Mouse (Mus musculus) large intestine, adult 2 months (tissue): ENCODE data around the gene Pcsk7. TPM values are rescaled to one million over a fixed set of nuclear protein-coding genes. Genes with fewer than 3 reads are reported as not detected.

ENCODE experiments used
- DNase-seq: peaks from one replicate; pipeline ENCODE4 v3.0.0-alpha.2; 2012; ENCODE audit warnings: low read depth, low spot score
- WGBS: fragments of 180-500 bp; shearing (Covaris S2); methylation state at CpG from one replicate; pipeline ENCODE4 v1.1.7; 2018; 5-methylcytosine and 5-hydroxymethylcytosine counted together
- polyA plus RNA-seq: library from polyadenylated mRNA; depleted of rRNA; stranded (reverse); fragments of >200 nt; gene quantifications from 2 replicates; pipeline ENCODE4 v1.2.3, GENCODE M21; 2012; rRNA removed

The Pcsk7 gene
- polyA plus RNA-seq, 1 experiment: 30.9 TPM

GRCm38 (mm10) chr9:45958023-45958670 is 51.9 kb downstream of the Pcsk7 start:
- 62% methylated on average over 7 of the region's 7 CpGs for WGBS
- DNase-seq: no peak

GRCm38 (mm10) chr9:45958851-45959250 is 52.6 kb downstream of the Pcsk7 start:
- WGBS: 66% methylated on average over 4 of the region's 4 CpGs
- no peak for DNase-seq

- WGBS: 69% methylated on average over 7 of the region's 7 CpGs
- no peak for DNase-seq
Observed at GRCm38 (mm10) chr9:45959661-45960060, 53.4 kb downstream of the Pcsk7 start.

- DNase-seq: no peak
- WGBS: 64% methylated on average over 2 of the region's 2 CpGs
Observed at GRCm38 (mm10) chr9:45961855-45962254, 55.6 kb downstream of the Pcsk7 start.

GRCm38 (mm10) chr9:45963577-45963976 is 57.3 kb downstream of the Pcsk7 start:
- no peak for DNase-seq
- 80% methylated on average over 6 of the region's 6 CpGs for WGBS

- no peak for DNase-seq
- 68% methylated on average over 2 of the region's 2 CpGs for WGBS
Observed at GRCm38 (mm10) chr9:45976884-45977283, 70.6 kb downstream of the Pcsk7 start.

Other genes starting within 250 kb of the Pcsk7 start
- 9.2 and 13.1 TPM in 2 replicates for gene Cep164, start 77.8 kb upstream of the Pcsk7 start, polyA plus RNA-seq
- 4.4 and 6.2 TPM in 2 replicates for gene Bace1, start 67.9 kb upstream of the Pcsk7 start, polyA plus RNA-seq
- gene Rnf214, start 414 bp downstream of the Pcsk7 start, polyA plus RNA-seq: 8.0 and 14.1 TPM in 2 replicates
- 615 and 775 TPM in 2 replicates for gene Tagln, start 29.6 kb downstream of the Pcsk7 start, polyA plus RNA-seq
- 332 and 378 TPM in 2 replicates for gene Sidt2, start 48.8 kb downstream of the Pcsk7 start, polyA plus RNA-seq
- 9.9 and 11.8 TPM in 2 replicates for gene Pafah1b2, start 106.2 kb downstream of the Pcsk7 start, polyA plus RNA-seq
- 10.9 and 15.1 TPM in 2 replicates for gene Sik3, start 106.3 kb downstream of the Pcsk7 start, polyA plus RNA-seq